Mouse (Mus musculus) CH12.LX (cell line): ENCODE data around the gene Gnaz. TPM values are rescaled to one million over a fixed set of nuclear protein-coding genes. Genes with fewer than 3 reads are reported as not detected.

Experiments
- DNase-seq: peaks from one replicate; pipeline ENCODE4 v3.0.0-alpha.2; 2013; ENCODE audit errors: extremely low read depth
- H3K27ac ChIP-seq: 2 replicates; pipeline ENCODE4 v1.5.1; 2012; ENCODE audit warnings: low read depth, mild to moderate bottlenecking, control low read depth, moderate library complexity; ENCODE audit not compliant: insufficient read depth
- H3K27me3 ChIP-seq: replicated peaks from 2 replicates; pipeline ENCODE3; 2012; ENCODE audit warnings: inconsistent platforms
- H3K36me3 ChIP-seq, 2 experiments: replicated peaks in 1 of 2; 2 replicates each; pipeline versions ENCODE3 to v1.6.1; 2012; ENCODE audit warnings: inconsistent platforms in 1 of 2, low read length in 1 of 2, mild to moderate bottlenecking in 1 of 2, mixed read lengths in 1 of 2, moderate library complexity in 1 of 2; ENCODE audit not compliant: control insufficient read depth in 1 of 2, insufficient read depth in 1 of 2
- H3K4me1 ChIP-seq, 2 experiments: 2 replicates each; pipeline ENCODE4 v1.6.1; 2012; ENCODE audit warnings: inconsistent platforms in 1 of 2, moderate library complexity in 1 of 2; ENCODE audit not compliant: insufficient read depth in 2 of 2, control insufficient read depth in 1 of 2
- H3K4me2 ChIP-seq: 2 replicates; pipeline ENCODE4 v1.6.1; 2012; ENCODE audit warnings: low read depth, mild to moderate bottlenecking, control low read depth; ENCODE audit not compliant: poor library complexity, insufficient read depth, severe bottlenecking
- H3K4me3 ChIP-seq, 3 experiments: fragments of 150-350 bp in 1 of 3; sonication (generic) in 1 of 3; replicated peaks in 1 of 3; 2 replicates each; pipeline versions ENCODE3 to v1.5.1; 2011 to 2012; ENCODE audit warnings: low read depth in 2 of 3, low read length in 2 of 3, mild to moderate bottlenecking in 2 of 3, moderate library complexity in 2 of 3, control low read depth in 1 of 3, improper control_type of control experiment in 1 of 3, inconsistent platforms in 1 of 3, mixed read lengths in 1 of 3; ENCODE audit not compliant: poor library complexity in 1 of 3
- H3K79me2 ChIP-seq: replicated peaks from 2 replicates; pipeline ENCODE4 v1.6.1; 2012; ENCODE audit warnings: mild to moderate bottlenecking, moderate library complexity; ENCODE audit not compliant: control insufficient read depth, poor library complexity, insufficient read depth, severe bottlenecking; ENCODE audit errors: extremely low read depth
- H3K9ac ChIP-seq: 2 replicates; pipeline ENCODE4 v1.6.1; 2012; ENCODE audit warnings: low read depth, mild to moderate bottlenecking, control low read depth, moderate library complexity; ENCODE audit not compliant: insufficient read depth
- H3K9me3 ChIP-seq: replicated peaks from 2 replicates; pipeline ENCODE3; 2012; ENCODE audit warnings: low read length, inconsistent platforms, mixed read lengths
- BHLHE40 ChIP-seq: IDR thresholded peaks from 2 replicates; pipeline ENCODE4 v1.6.1; 2011; ENCODE audit warnings: mild to moderate bottlenecking, low read depth, low read length, improper control_type of control experiment
- CHD1 ChIP-seq: IDR thresholded peaks from 2 replicates; pipeline ENCODE4 v1.6.1; 2012; ENCODE audit warnings: low read depth, low read length, improper control_type of control experiment, inconsistent platforms
- CTCF ChIP-seq, 2 experiments: IDR thresholded peaks in 1 of 2; conservative IDR thresholded peaks in 1 of 2; 2 replicates each; pipeline ENCODE4 v1.5.1; 2011 to 2012; ENCODE audit warnings: low read depth in 2 of 2, low read length in 2 of 2, improper control_type of control experiment in 1 of 2, inconsistent platforms in 1 of 2, mild to moderate bottlenecking in 1 of 2, moderate library complexity in 1 of 2
- E2F4 ChIP-seq: IDR thresholded peaks from 2 replicates; pipeline ENCODE4 v1.6.1; 2011; ENCODE audit warnings: low read depth, low read length, improper control_type of control experiment; ENCODE audit not compliant: insufficient replicate concordance
- ELF1 ChIP-seq: IDR thresholded peaks from 2 replicates; pipeline ENCODE4 v1.6.1; 2014; ENCODE audit warnings: low read depth, mild to moderate bottlenecking, inconsistent platforms, low read length, improper control_type of control experiment
- EP300 ChIP-seq: IDR thresholded peaks from 2 replicates; pipeline ENCODE4 v1.6.1; 2011; ENCODE audit warnings: low read length, improper control_type of control experiment
- GABPA ChIP-seq: IDR thresholded peaks from 2 replicates; pipeline ENCODE4 v1.6.1; 2012; ENCODE audit warnings: low read depth, low read length, improper control_type of control experiment, inconsistent platforms; ENCODE audit not compliant: insufficient replicate concordance
- HCFC1 ChIP-seq: IDR thresholded peaks from 2 replicates; pipeline ENCODE4 v1.6.1; 2012; ENCODE audit warnings: low read depth, mild to moderate bottlenecking, inconsistent platforms, low read length, improper control_type of control experiment
- IRF4 ChIP-seq: IDR thresholded peaks from 2 replicates; pipeline ENCODE4 v1.6.1; 2014; ENCODE audit warnings: low read depth, mild to moderate bottlenecking, inconsistent platforms, low read length, improper control_type of control experiment
- JUN ChIP-seq: IDR thresholded peaks from 2 replicates; pipeline ENCODE4 v1.6.1; 2011; ENCODE audit warnings: low read depth, mild to moderate bottlenecking, low read length, improper control_type of control experiment, moderate library complexity; ENCODE audit not compliant: insufficient read depth
- KAT2A ChIP-seq: IDR thresholded peaks from 2 replicates; pipeline ENCODE4 v1.6.1; 2012; ENCODE audit warnings: low read length, improper control_type of control experiment, inconsistent platforms; ENCODE audit not compliant: insufficient replicate concordance
- MYC ChIP-seq: IDR thresholded peaks from 2 replicates; pipeline ENCODE4 v1.6.1; 2011; ENCODE audit warnings: low read depth, mild to moderate bottlenecking, improper control_type of control experiment, low read length
- NELFE ChIP-seq: IDR thresholded peaks from 2 replicates; pipeline ENCODE4 v1.6.1; 2011; ENCODE audit warnings: low read depth, low read length, improper control_type of control experiment
- PAX5 ChIP-seq: IDR thresholded peaks from 2 replicates; pipeline ENCODE4 v1.6.1; 2012; ENCODE audit warnings: low read length, inconsistent platforms, mixed read lengths
- POLR2A ChIP-seq: IDR thresholded peaks from 2 replicates; pipeline ENCODE4 v1.6.1; 2011; ENCODE audit warnings: low read depth, mild to moderate bottlenecking, improper control_type of control experiment, low read length
- RAD21 ChIP-seq: IDR thresholded peaks from 2 replicates; pipeline ENCODE4 v1.6.1; 2011; ENCODE audit warnings: low read depth, mild to moderate bottlenecking, low read length, improper control_type of control experiment, moderate library complexity
- SIN3A ChIP-seq: IDR thresholded peaks from 2 replicates; pipeline ENCODE4 v1.6.1; 2012; ENCODE audit warnings: low read length, improper control_type of control experiment, inconsistent platforms
- SMC3 ChIP-seq: IDR thresholded peaks from 2 replicates; pipeline ENCODE4 v1.6.1; 2011; ENCODE audit warnings: low read depth, low read length, improper control_type of control experiment
- TBP ChIP-seq: conservative IDR thresholded peaks from 2 replicates; pipeline ENCODE4 v1.6.1; 2011; ENCODE audit warnings: low read depth, low read length, improper control_type of control experiment
- USF2 ChIP-seq: conservative IDR thresholded peaks from 2 replicates; pipeline ENCODE4 v1.6.1; 2011; ENCODE audit warnings: low read depth, low read length, improper control_type of control experiment
- ZC3H11A ChIP-seq: IDR thresholded peaks from 2 replicates; pipeline ENCODE4 v1.6.1; 2012; ENCODE audit warnings: low read depth, mild to moderate bottlenecking, inconsistent platforms, low read length, improper control_type of control experiment
- ZKSCAN1 ChIP-seq: IDR thresholded peaks from 2 replicates; pipeline ENCODE4 v1.6.1; 2012; ENCODE audit warnings: low read depth, inconsistent platforms, low read length, improper control_type of control experiment, borderline replicate concordance
- dilution Hi-C: fragments of 300-500 bp; cut with MboI; formaldehyde crosslinking; loops from 2 replicates; pipeline ENCODE4 v1.14.3; 2020; ENCODE audit warnings: low sequenced_read_pairs; ENCODE audit not compliant: extremely low pct_unique_long_range_greater_than_20kb, extremely low pct_ligation_motif_present
- in situ Hi-C: fragments of 300-500 bp; cut with MboI; formaldehyde crosslinking; loops from 3 replicates; pipeline ENCODE4 v1.14.3; 2019; ENCODE audit warnings: low sequenced_read_pairs, low pct_ligation_motif_present, low pct_unique_long_range_greater_than_20kb, mixed read lengths
- polyA plus RNA-seq: library from polyadenylated mRNA; unstranded; fragments of >175 nt; gene quantifications from 2 replicates; pipeline ENCODE4 v1.2.1, GENCODE M21; 2012; ENCODE audit warnings: low read depth; ENCODE audit not compliant: insufficient read length
- total RNA-seq, 2 experiments: library from RNA; depleted of rRNA; stranded (reverse); fragments of 300-350 nt in 1 of 2; fragments of >200 nt in 1 of 2; gene quantifications; 2 replicates each; pipeline ENCODE4 v1.2.3; 2012 to 2014

Gnaz gene
- total and polyA plus RNA-seq, 3 experiments = 2.7 to 36.9 (median 5.5) TPM

DNA sequence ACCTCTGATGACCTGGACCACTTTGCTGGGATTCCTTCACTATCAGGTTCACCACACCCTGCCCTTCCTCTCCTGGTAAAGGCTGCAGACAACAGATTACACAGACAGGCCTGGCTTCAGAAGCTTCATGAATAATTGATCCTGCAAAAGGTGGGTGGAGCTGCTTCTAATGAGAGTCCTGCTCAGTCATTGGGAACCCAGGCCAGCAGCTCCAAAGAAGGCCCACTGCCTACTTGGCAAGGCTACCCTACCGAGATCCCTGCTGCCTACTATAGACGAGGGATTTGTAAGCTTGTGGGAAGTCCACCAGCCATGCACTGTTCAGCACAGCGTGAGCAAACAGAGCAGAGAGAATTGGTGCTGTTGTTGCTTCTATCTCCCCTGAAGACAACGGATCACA is 89.3 kb downstream of the Gnaz start:
- no peak for DNase-seq
- no peak for TF ChIP-seq ZKSCAN1
- TF ChIP-seq SMC3 = no peak
- TF ChIP-seq SIN3A = peak; percentile 2; the same call in 1 of the 2 replicates
- no peak for TF ChIP-seq NELFE
- TF ChIP-seq ELF1 = no peak
- no peak for TF ChIP-seq IRF4
- no peaks in the 10 kb centered on the region; the same call in 1 of the 2 replicates for H3K79me2 ChIP-seq
- no peaks in the 10 kb centered on the region for H3K9me3 ChIP-seq
- H3K36me3 ChIP-seq = peaks cover 0 to 5% of the 10 kb centered on the region in 2 experiments
- no peak overlapping the region for H3K9ac ChIP-seq
- no peaks in the 10 kb centered on the region for H3K27me3 ChIP-seq
- H3K27ac ChIP-seq = no peak overlapping the region
- H3K4me3 ChIP-seq = peak overlapping the region in 1 of 3 experiments; percentile 52
- in situ Hi-C loops (no loop called here), dilution Hi-C loops (no loop called here)
- H3K4me2 ChIP-seq = no peak overlapping the region
- peaks cover 18 to 43% of the 10 kb centered on the region in 2 experiments for H3K4me1 ChIP-seq

- DNase-seq = no peak
- Histone ChIP-seq H3K27me3 (no peaks in the 10 kb centered on the region), H3K79me2 (peaks cover 17% of the 10 kb centered on the region), H3K36me3 (peaks cover 0 to 8% of the 10 kb centered on the region in 2 experiments), H3K27ac (no peak overlapping the region), H3K4me1 (peaks cover 12 to 62% of the 10 kb centered on the region in 2 experiments), H3K4me2 (no peak overlapping the region), H3K9me3 (no peaks in the 10 kb centered on the region), H3K9ac (no peak overlapping the region), H3K4me3 (no peak overlapping the region)
- in situ Hi-C loops (no loop called here), dilution Hi-C loops (no loop called here)
- TF ChIP-seq SMC3 (no peak), BHLHE40 (no peak), USF2 (no peak), PAX5 (no peak), IRF4 (no peak), RAD21 (no peak), TBP (no peak), ELF1 (no peak), HCFC1 (no peak)
Observed at GRCm38 (mm10) chr10:75058336-75058735, 91.4 kb downstream of the Gnaz start.

DNA sequence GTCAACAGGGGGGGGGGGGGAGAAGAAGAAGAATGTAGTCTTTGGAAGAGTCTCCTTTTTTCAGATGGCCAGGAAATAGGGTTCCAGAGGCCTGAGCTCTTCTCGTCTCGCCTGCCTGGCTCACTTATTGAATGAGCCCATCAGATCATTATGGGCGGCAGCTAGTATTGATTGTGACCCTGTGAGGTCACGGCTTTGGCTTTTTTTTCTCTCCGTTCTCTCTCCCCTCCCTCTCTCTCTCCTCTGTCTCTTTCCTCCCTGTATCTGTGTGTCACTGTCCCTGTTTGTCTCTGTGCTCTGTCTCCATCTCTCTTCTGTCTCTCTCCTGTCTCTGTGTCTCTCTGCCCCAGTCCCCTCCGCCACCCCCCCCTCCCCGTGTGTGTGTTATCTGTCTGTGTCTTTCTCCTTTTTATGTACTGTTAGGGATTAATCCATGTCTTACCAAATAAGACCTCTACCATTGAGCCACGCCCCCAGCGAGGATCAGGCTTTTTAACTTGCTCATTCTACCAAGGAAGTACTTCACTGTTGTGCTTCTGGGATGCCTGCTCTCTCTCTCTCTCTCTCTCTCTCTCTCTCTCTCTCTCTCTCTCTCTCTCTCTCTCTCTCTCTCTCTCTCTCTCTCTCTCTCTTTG is 91.9 kb downstream of the Gnaz start:
- peaks cover 17 to 68% of the 10 kb centered on the region in 2 experiments for H3K4me1 ChIP-seq
- TF ChIP-seq NELFE (no peak), HCFC1 (no peak), RAD21 (no peak), E2F4 (no peak), EP300 (no peak), CHD1 (no peak), KAT2A (no peak), JUN (no peak), PAX5 (no peak), ZC3H11A (no peak), SIN3A (no peak), POLR2A (no peak), GABPA (no peak), MYC (no peak), TBP (no peak), CTCF (conservative IDR thresholded peaks at IDR 0.05 in 1 of 2, IDR thresholded peaks at IDR 0.05 in 1 of 2; ENCODE audit: low read depth in 2 of 2, low read length in 2 of 2) (no peak), SMC3 (no peak), BHLHE40 (no peak)
- TF ChIP-seq, all 38 proteins: peak for 0
- Histone ChIP-seq H3K4me2 (no peak overlapping the region), H3K27me3 (no peaks in the 10 kb centered on the region), H3K9me3 (no peaks in the 10 kb centered on the region), H3K9ac (no peak overlapping the region), H3K79me2 (peaks cover 21% of the 10 kb centered on the region), H3K4me3 (no peak overlapping the region), H3K27ac (no peak overlapping the region), H3K36me3 (peaks cover 0 to 12% of the 10 kb centered on the region in 2 experiments)
- in situ Hi-C loops (no loop called here), dilution Hi-C loops (no loop called here)
- DNase-seq = peak; percentile 29
